ENCODE assay signal across 25 mouse cellular contexts in genomic region chr16:20596687-20597441, GRCm38 (mm10). TPM values are rescaled to one million over a fixed set of nuclear protein-coding genes. Genes with fewer than 3 reads are reported as not detected.
DNase-seq lines count a peak whose midpoint lies in the region; ATAC-seq and TF ChIP-seq lines count a peak whose summit lies in the region.
"Had no signal": no experiment of that assay in that cellular context is flagged by ENCODE, and none has a peak within 500 bp of the region (broad histone marks: within the 10 kb centered on the region; RNA-seq: fewer than 3 reads in every experiment).

No protein-coding gene starts in this region.

- no peak for TF ChIP-seq EP300 in lung, postnatal 0 days (IDR thresholded peaks at IDR 0.05)

- peaks cover 5% of the 10 kb centered on the region for H3K27me3 ChIP-seq in intestine, embryonic 16.5 days (replicated peaks; ENCODE audit: control insufficient read depth, insufficient read depth, low read length)
- H3K27me3 ChIP-seq in intestine, postnatal 0 days (replicated peaks; ENCODE audit: control insufficient read depth, insufficient read depth, low read length) = peaks cover 3% of the 10 kb centered on the region
- H3K27me3 ChIP-seq in lung, embryonic 14.5 days (ENCODE audit: insufficient read depth, low read length) = peaks cover 25% of the 10 kb centered on the region
- H3K27me3 ChIP-seq in lung, postnatal 0 days (replicated peaks; ENCODE audit: insufficient read depth, low read length) = 0 out of 2 replicates have a peak, but pooled peaks cover 9% of the 10 kb centered on the region
- H3K27me3 ChIP-seq in stomach, embryonic 16.5 days (ENCODE audit: control insufficient read depth, insufficient read depth, low read length) = peaks cover 10% of the 10 kb centered on the region

- no peak for TF ChIP-seq CTCF in intestine, postnatal 0 days (IDR thresholded peaks at IDR 0.05; ENCODE audit: low read depth)
- no peak for TF ChIP-seq CTCF in lung, embryonic 14.5 days (IDR thresholded peaks at IDR 0.05; ENCODE audit: low read depth)
- no peak for TF ChIP-seq CTCF in lung, postnatal 0 days (IDR thresholded peaks at IDR 0.05)

- no peak overlapping the region for H3K4me3 ChIP-seq in intestine, embryonic 16.5 days (ENCODE audit: low read length)
- no peak overlapping the region for H3K4me3 ChIP-seq in intestine, postnatal 0 days (ENCODE audit: low read depth, low read length)
- no peak overlapping the region for H3K4me3 ChIP-seq in lung, embryonic 14.5 days (ENCODE audit: low read depth, low read length)
- H3K4me3 ChIP-seq in lung, postnatal 0 days (ENCODE audit: low read depth, low read length) = no peak overlapping the region
- no peak overlapping the region for H3K4me3 ChIP-seq in stomach, embryonic 16.5 days (replicated peaks; ENCODE audit: low read length)
- H3K4me3 ChIP-seq: embryonic facial prominence, embryonic 12.5 days; embryonic facial prominence, embryonic 15.5 days; heart, embryonic 12.5 days; heart, embryonic 15.5 days; hindbrain, embryonic 10.5 days; hindbrain, embryonic 13.5 days had no signal

- DNase-seq in lung, embryonic 14.5 days = no peak
- no peak for DNase-seq in lung, postnatal 0 days (ENCODE audit: low spot score)
- no peak for DNase-seq in urinary bladder, postnatal 25 days (ENCODE audit: low spot score)
- DNase-seq: adrenal gland, postnatal 14 days; cerebellum, adult 11 months; cerebellum, adult 2 months; cerebellum, adult 9-11 months; cerebellum, postnatal 25 days; gastrocnemius, postnatal 10 days; gastrocnemius, postnatal 36 days; heart, postnatal 10 days; heart, postnatal 36 days had no signal

- H3K4me2 ChIP-seq in intestine, embryonic 16.5 days (ENCODE audit: low read depth, low read length) = no peak overlapping the region
- H3K4me2 ChIP-seq in intestine, postnatal 0 days (replicated peaks; ENCODE audit: low read depth) = no peak overlapping the region
- no peak overlapping the region for H3K4me2 ChIP-seq in lung, embryonic 14.5 days
- no peak overlapping the region for H3K4me2 ChIP-seq in lung, postnatal 0 days (replicated peaks; ENCODE audit: low read depth, low read length)
- no peak overlapping the region for H3K4me2 ChIP-seq in stomach, embryonic 16.5 days (ENCODE audit: low read depth, low read length)
- H3K4me2 ChIP-seq: embryonic facial prominence, embryonic 12.5 days; embryonic facial prominence, embryonic 15.5 days; heart, embryonic 12.5 days; heart, embryonic 15.5 days; hindbrain, embryonic 13.5 days had no signal

- H3K27ac ChIP-seq in intestine, embryonic 16.5 days (ENCODE audit: low read length) = no peak overlapping the region
- no peak overlapping the region for H3K27ac ChIP-seq in intestine, postnatal 0 days (ENCODE audit: low read depth, low read length)
- H3K27ac ChIP-seq in lung, embryonic 14.5 days (ENCODE audit: low read depth) = no peak overlapping the region
- no peak overlapping the region for H3K27ac ChIP-seq in lung, postnatal 0 days (ENCODE audit: low read length)
- peak overlapping the region; percentile 27 for H3K27ac ChIP-seq in stomach, embryonic 16.5 days (ENCODE audit: low read length)
- H3K27ac ChIP-seq: embryonic facial prominence, embryonic 12.5 days; embryonic facial prominence, embryonic 15.5 days; heart, embryonic 15.5 days; hindbrain, embryonic 10.5 days; hindbrain, embryonic 13.5 days had no signal

- 0 out of 2 replicates have a peak, but pooled peaks have one; percentile 6 for ATAC-seq in intestine, embryonic 16.5 days
- ATAC-seq in intestine, postnatal 0 days = no peak
- peak; percentile 39; the same call in 1 of the 2 replicates for ATAC-seq in lung, embryonic 14.5 days (ENCODE audit: insufficient read depth)
- no peak for ATAC-seq in lung, postnatal 0 days
- peak; percentile 17; the same call in 1 of the 2 replicates for ATAC-seq in stomach, embryonic 16.5 days (ENCODE audit: insufficient read depth, low FRiP score)
- ATAC-seq: CD4-positive, CD25-positive, alpha-beta regulatory T cell, adult 4 months; forebrain, embryonic 14.5 days; hindbrain, embryonic 16.5 days had no signal

- no peaks in the 10 kb centered on the region for H3K4me1 ChIP-seq in intestine, embryonic 16.5 days (ENCODE audit: control insufficient read depth, insufficient read depth, low read length)
- no peaks in the 10 kb centered on the region for H3K4me1 ChIP-seq in intestine, postnatal 0 days (replicated peaks; ENCODE audit: control insufficient read depth, insufficient read depth, low read length)
- H3K4me1 ChIP-seq in lung, embryonic 14.5 days (ENCODE audit: insufficient read depth) = no peaks in the 10 kb centered on the region
- H3K4me1 ChIP-seq in lung, postnatal 0 days (ENCODE audit: insufficient read depth, low read depth, low read length) = no peaks in the 10 kb centered on the region
- no peaks in the 10 kb centered on the region; the same call in 1 of the 2 replicates for H3K4me1 ChIP-seq in stomach, embryonic 16.5 days (ENCODE audit: control insufficient read depth, insufficient read depth, low read length)
- H3K4me1 ChIP-seq: embryonic facial prominence, embryonic 12.5 days; embryonic facial prominence, embryonic 15.5 days; heart, embryonic 12.5 days; heart, embryonic 15.5 days; hindbrain, embryonic 10.5 days had no signal

- WGBS in intestine, embryonic 16.5 days = 55% methylated on average over 7 of the region's 7 CpGs
- WGBS in intestine, postnatal 0 days = 56% methylated on average over 7 of the region's 7 CpGs
- WGBS in lung, embryonic 14.5 days = 47% methylated on average over 7 of the region's 7 CpGs
- WGBS in lung, postnatal 0 days = 40% methylated on average over 7 of the region's 7 CpGs
- WGBS in stomach, embryonic 16.5 days = 45% methylated on average over 7 of the region's 7 CpGs

- H3K9me3 ChIP-seq in intestine, embryonic 16.5 days (ENCODE audit: control insufficient read depth, low read length) = no peaks in the 10 kb centered on the region
- no peaks in the 10 kb centered on the region for H3K9me3 ChIP-seq in intestine, postnatal 0 days (ENCODE audit: control insufficient read depth)
- no peaks in the 10 kb centered on the region for H3K9me3 ChIP-seq in lung, embryonic 14.5 days (ENCODE audit: low read depth, low read length)
- H3K9me3 ChIP-seq in lung, postnatal 0 days (ENCODE audit: low read length) = no peaks in the 10 kb centered on the region
- H3K9me3 ChIP-seq in stomach, embryonic 16.5 days (replicated peaks; ENCODE audit: control insufficient read depth, low read length) = no peaks in the 10 kb centered on the region
- H3K9me3 ChIP-seq: embryonic facial prominence, embryonic 12.5 days; embryonic facial prominence, embryonic 15.5 days; heart, embryonic 12.5 days; heart, embryonic 15.5 days; hindbrain, embryonic 10.5 days; hindbrain, embryonic 13.5 days had no signal

- H3K9ac ChIP-seq in intestine, embryonic 16.5 days (ENCODE audit: low read depth, low read length) = no peak overlapping the region
- H3K9ac ChIP-seq in intestine, postnatal 0 days (ENCODE audit: low read depth, low read length) = no peak overlapping the region
- H3K9ac ChIP-seq in lung, embryonic 14.5 days = no peak overlapping the region
- no peak overlapping the region for H3K9ac ChIP-seq in lung, postnatal 0 days (replicated peaks; ENCODE audit: low read depth)
- H3K9ac ChIP-seq in stomach, embryonic 16.5 days (ENCODE audit: low read length) = no peak overlapping the region
- H3K9ac ChIP-seq: embryonic facial prominence, embryonic 12.5 days; embryonic facial prominence, embryonic 15.5 days; heart, embryonic 12.5 days; heart, embryonic 15.5 days; hindbrain, embryonic 13.5 days had no signal

- no peaks in the 10 kb centered on the region for H3K36me3 ChIP-seq in intestine, embryonic 16.5 days (ENCODE audit: control insufficient read depth, insufficient read depth, low read length)
- H3K36me3 ChIP-seq in intestine, postnatal 0 days (ENCODE audit: control insufficient read depth, insufficient read depth) = no peaks in the 10 kb centered on the region
- H3K36me3 ChIP-seq in lung, embryonic 14.5 days (ENCODE audit: insufficient read depth) = no peaks in the 10 kb centered on the region
- no peaks in the 10 kb centered on the region for H3K36me3 ChIP-seq in lung, postnatal 0 days (ENCODE audit: insufficient read depth, low read length)
- H3K36me3 ChIP-seq in stomach, embryonic 16.5 days (ENCODE audit: control insufficient read depth, insufficient read depth, low read length) = no peaks in the 10 kb centered on the region
- H3K36me3 ChIP-seq: embryonic facial prominence, embryonic 12.5 days; embryonic facial prominence, embryonic 15.5 days; heart, embryonic 12.5 days; heart, embryonic 15.5 days; hindbrain, embryonic 10.5 days had no signal

RNA-seq across cellular contexts. Expression of gene Vwa5b2, which starts 7.6 kb away (rescaled TPM):
- polyA plus RNA-seq in intestine, embryonic 16.5 days (2015; fragmentation: Nextera tagmentation; extraction: Ambion mirVana) = 5.5 and 5.6 TPM in 2 replicates
- 1.7 and 2.0 TPM in 2 replicates for polyA plus RNA-seq in intestine, postnatal 0 days (2015; fragmentation: Nextera tagmentation; extraction: Ambion mirVana)
- 0.53 and 0.89 TPM in 2 replicates for polyA plus RNA-seq in lung, embryonic 14.5 days (2014; fragmentation: Nextera tagmentation; extraction: Ambion mirVana)
- polyA plus RNA-seq in lung, postnatal 0 days (2015; fragmentation: Nextera tagmentation; extraction: Ambion mirVana) = 0.06 and 0.12 TPM in 2 replicates
- polyA plus RNA-seq in stomach, embryonic 16.5 days (2015; fragmentation: Nextera tagmentation; extraction: Ambion mirVana) = 3.8 and 4.2 TPM in 2 replicates

RNA-seq across cellular contexts. Expression of gene Eef1akmt4, which starts 14.5 kb away (rescaled TPM):
- polyA plus RNA-seq in intestine, embryonic 16.5 days (2015; fragmentation: Nextera tagmentation; extraction: Ambion mirVana) = 31.7 and 34.7 TPM in 2 replicates
- 17.8 and 18.0 TPM in 2 replicates for polyA plus RNA-seq in intestine, postnatal 0 days (2015; fragmentation: Nextera tagmentation; extraction: Ambion mirVana)
- 31.5 and 34.6 TPM in 2 replicates for polyA plus RNA-seq in lung, embryonic 14.5 days (2014; fragmentation: Nextera tagmentation; extraction: Ambion mirVana)
- 15.2 and 15.3 TPM in 2 replicates for polyA plus RNA-seq in lung, postnatal 0 days (2015; fragmentation: Nextera tagmentation; extraction: Ambion mirVana)
- 26.0 and 30.7 TPM in 2 replicates for polyA plus RNA-seq in stomach, embryonic 16.5 days (2015; fragmentation: Nextera tagmentation; extraction: Ambion mirVana)

RNA-seq across cellular contexts. Expression of gene Gm49333, which starts 14.5 kb away (rescaled TPM):
- not detected in 2 replicates for polyA plus RNA-seq in intestine, embryonic 16.5 days (2015; fragmentation: Nextera tagmentation; extraction: Ambion mirVana)
- 0.09 TPM in 1 of 2 replicates, not detected in the other for polyA plus RNA-seq in intestine, postnatal 0 days (2015; fragmentation: Nextera tagmentation; extraction: Ambion mirVana)
- polyA plus RNA-seq in lung, embryonic 14.5 days (2014; fragmentation: Nextera tagmentation; extraction: Ambion mirVana) = not detected in 2 replicates
- 0.08 TPM in 1 of 2 replicates, not detected in the other for polyA plus RNA-seq in lung, postnatal 0 days (2015; fragmentation: Nextera tagmentation; extraction: Ambion mirVana)
- polyA plus RNA-seq in stomach, embryonic 16.5 days (2015; fragmentation: Nextera tagmentation; extraction: Ambion mirVana) = 0.14 TPM in 1 of 2 replicates, not detected in the other
- polyA plus RNA-seq: C2C12; CD4-positive, CD25-positive, alpha-beta regulatory T cell, adult 4 months; cerebellum, adult 2 months; embryonic facial prominence, embryonic 12.5 days; embryonic facial prominence, embryonic 15.5 days; forebrain, embryonic 14.5 days; heart, embryonic 12.5 days; heart, embryonic 15.5 days; hindbrain, embryonic 13.5 days; hindbrain, embryonic 16.5 days had no signal

RNA-seq across cellular contexts. Expression of gene Alg3, which starts 14.7 kb away (rescaled TPM):
- 44.3 and 47.5 TPM in 2 replicates for polyA plus RNA-seq in intestine, embryonic 16.5 days (2015; fragmentation: Nextera tagmentation; extraction: Ambion mirVana)
- polyA plus RNA-seq in intestine, postnatal 0 days (2015; fragmentation: Nextera tagmentation; extraction: Ambion mirVana) = 24.7 and 27.8 TPM in 2 replicates
- polyA plus RNA-seq in lung, embryonic 14.5 days (2014; fragmentation: Nextera tagmentation; extraction: Ambion mirVana) = 44.1 and 48.9 TPM in 2 replicates
- 17.6 and 19.3 TPM in 2 replicates for polyA plus RNA-seq in lung, postnatal 0 days (2015; fragmentation: Nextera tagmentation; extraction: Ambion mirVana)
- polyA plus RNA-seq in stomach, embryonic 16.5 days (2015; fragmentation: Nextera tagmentation; extraction: Ambion mirVana) = 34.0 and 38.2 TPM in 2 replicates

RNA-seq across cellular contexts. Expression of gene Camk2n2, which starts 24.2 kb away (rescaled TPM):
- 0.38 and 0.40 TPM in 2 replicates for polyA plus RNA-seq in intestine, embryonic 16.5 days (2015; fragmentation: Nextera tagmentation; extraction: Ambion mirVana)
- polyA plus RNA-seq in intestine, postnatal 0 days (2015; fragmentation: Nextera tagmentation; extraction: Ambion mirVana) = 1.0 and 2.0 TPM in 2 replicates
- 0.72 and 1.3 TPM in 2 replicates for polyA plus RNA-seq in lung, embryonic 14.5 days (2014; fragmentation: Nextera tagmentation; extraction: Ambion mirVana)
- 0.42 and 0.52 TPM in 2 replicates for polyA plus RNA-seq in lung, postnatal 0 days (2015; fragmentation: Nextera tagmentation; extraction: Ambion mirVana)
- 0.40 and 0.64 TPM in 2 replicates for polyA plus RNA-seq in stomach, embryonic 16.5 days (2015; fragmentation: Nextera tagmentation; extraction: Ambion mirVana)
- polyA plus RNA-seq: CD4-positive, CD25-positive, alpha-beta regulatory T cell, adult 4 months had no signal

Comparison
In these comparisons a context has a peak if more than half of its experiments do, and no peak if none do; other contexts are left out.
1. ATAC-seq: peak in intestine, embryonic 16.5 days (single experiment), lung, embryonic 14.5 days (single experiment) and stomach, embryonic 16.5 days (single experiment); none in intestine, postnatal 0 days (single experiment) and lung, postnatal 0 days (single experiment).